8 mouse cellular contexts compared by ENCODE assay signal in genomic region chr10:39451065-39451464, GRCm38 (mm10).
DNase-seq lines count a peak whose midpoint lies in the region; ATAC-seq and TF ChIP-seq lines count a peak whose summit lies in the region.

No protein-coding gene starts in this region.

- H3K9me3 ChIP-seq in forebrain, embryonic 12.5 days = no peaks in the 10 kb centered on the region
- no peaks in the 10 kb centered on the region for H3K9me3 ChIP-seq in forebrain, embryonic 15.5 days
- H3K9me3 ChIP-seq in heart, embryonic 12.5 days (replicated peaks) = no peaks in the 10 kb centered on the region
- no peaks in the 10 kb centered on the region for H3K9me3 ChIP-seq in kidney, postnatal 0 days (replicated peaks; ENCODE audit: low read length)

- no peaks in the 10 kb centered on the region for H3K36me3 ChIP-seq in forebrain, embryonic 12.5 days (replicated peaks)
- H3K36me3 ChIP-seq in forebrain, embryonic 15.5 days = no peaks in the 10 kb centered on the region
- no peaks in the 10 kb centered on the region for H3K36me3 ChIP-seq in heart, embryonic 12.5 days
- H3K36me3 ChIP-seq in kidney, postnatal 0 days (ENCODE audit: insufficient read depth, low read length) = no peaks in the 10 kb centered on the region

- H3K4me3 ChIP-seq in forebrain, embryonic 12.5 days (replicated peaks) = no peak overlapping the region
- no peak overlapping the region for H3K4me3 ChIP-seq in forebrain, embryonic 15.5 days
- H3K4me3 ChIP-seq in heart, embryonic 12.5 days = no peak overlapping the region
- H3K4me3 ChIP-seq in kidney, postnatal 0 days (replicated peaks; ENCODE audit: low read depth, low read length) = no peak overlapping the region

- H3K4me1 ChIP-seq in forebrain, embryonic 12.5 days = peaks cover 41% of the 10 kb centered on the region
- peaks cover 52% of the 10 kb centered on the region for H3K4me1 ChIP-seq in forebrain, embryonic 15.5 days
- H3K4me1 ChIP-seq in heart, embryonic 12.5 days (replicated peaks) = peaks cover 41% of the 10 kb centered on the region
- H3K4me1 ChIP-seq in kidney, postnatal 0 days (replicated peaks; ENCODE audit: insufficient read depth, low read length) = peaks cover 11% of the 10 kb centered on the region

- DNase-seq in kidney, postnatal 0 days (ENCODE audit: low spot score) = peak; percentile 62
- DNase-seq in lung, postnatal 25 days (ENCODE audit: low spot score) = peak; percentile 72
- no peak for DNase-seq in cerebellum, adult 8-10 months
- no peak for DNase-seq in layer of hippocampus, adult 9-11 months

- H3K9ac ChIP-seq in forebrain, embryonic 12.5 days = no peak overlapping the region
- no peak overlapping the region for H3K9ac ChIP-seq in forebrain, embryonic 15.5 days (replicated peaks)
- no peak overlapping the region for H3K9ac ChIP-seq in heart, embryonic 12.5 days
- H3K9ac ChIP-seq in kidney, postnatal 0 days (ENCODE audit: low read depth, low read length) = no peak overlapping the region

- 69% methylated on average over 6 of the region's 6 CpGs for WGBS in forebrain, embryonic 12.5 days
- WGBS in forebrain, embryonic 15.5 days = 84% methylated on average over 6 of the region's 6 CpGs
- 55% methylated on average over 6 of the region's 6 CpGs for WGBS in heart, embryonic 12.5 days
- whole genome bisulfite sequencing in kidney, postnatal 0 days = 61% methylated on average over 6 of the region's 6 CpGs

- no peak overlapping the region for H3K4me2 ChIP-seq in forebrain, embryonic 12.5 days
- no peak overlapping the region for H3K4me2 ChIP-seq in forebrain, embryonic 15.5 days (replicated peaks)
- no peak overlapping the region for H3K4me2 ChIP-seq in heart, embryonic 12.5 days
- H3K4me2 ChIP-seq in kidney, postnatal 0 days (ENCODE audit: low read length) = no peak overlapping the region

- H3K27me3 ChIP-seq in forebrain, embryonic 12.5 days = no peaks in the 10 kb centered on the region
- H3K27me3 ChIP-seq in forebrain, embryonic 15.5 days = no peaks in the 10 kb centered on the region
- H3K27me3 ChIP-seq in heart, embryonic 12.5 days (replicated peaks) = no peaks in the 10 kb centered on the region
- no peaks in the 10 kb centered on the region for H3K27me3 ChIP-seq in kidney, postnatal 0 days (ENCODE audit: insufficient read depth, low read length)

- ATAC-seq in forebrain, embryonic 12.5 days (ENCODE audit: low FRiP score) = no peak
- ATAC-seq in forebrain, embryonic 15.5 days (replicated peaks) = no peak
- peak; percentile 31; the same call in 1 of the 2 replicates for ATAC-seq in heart, embryonic 12.5 days (ENCODE audit: insufficient number of reproducible peaks, low FRiP score)
- ATAC-seq in kidney, postnatal 0 days (replicated peaks; ENCODE audit: low FRiP score, low read depth) = no peak
- no peak for ATAC-seq in cerebellum, adult (ENCODE audit: insufficient number of reproducible peaks, low FRiP score, low TSS enrichment)

- no peak for TF ChIP-seq CTCF in kidney, postnatal 0 days (IDR thresholded peaks at IDR 0.05; ENCODE audit: low read depth)

- H3K27ac ChIP-seq in forebrain, embryonic 12.5 days = 0 out of 2 replicates have a peak overlapping the region, but pooled peaks have one; percentile 0
- no peak overlapping the region; the same call in 1 of the 2 replicates for H3K27ac ChIP-seq in forebrain, embryonic 15.5 days (replicated peaks)
- H3K27ac ChIP-seq in heart, embryonic 12.5 days (ENCODE audit: poor library complexity, severe bottlenecking) = peak overlapping the region; percentile 58
- H3K27ac ChIP-seq in kidney, postnatal 0 days = no peak overlapping the region; the same call in 1 of the 2 replicates

Comparison
In these comparisons a context has a peak if more than half of its experiments do, and no peak if none do; other contexts are left out.
1. H3K27ac ChIP-seq: peak in forebrain, embryonic 12.5 days (single experiment) and heart, embryonic 12.5 days (single experiment); none in forebrain, embryonic 15.5 days (single experiment) and kidney, postnatal 0 days (single experiment).
2. DNase-seq: peak in kidney, postnatal 0 days (single experiment) and lung, postnatal 25 days (single experiment); none in cerebellum, adult 8-10 months (single experiment) and layer of hippocampus, adult 9-11 months (single experiment).